Mouse (Mus musculus) limb, embryonic 11.5 days (tissue): ENCODE results near the gene Dnajc14. TPM values are rescaled to one million over a fixed set of nuclear protein-coding genes. Genes with fewer than 3 reads are reported as not detected.
"Not testable (repeated sequence)": the region's sequence is repeated elsewhere in the genome, so short reads cannot be mapped to it uniquely, and the experiment has no call there.

Experiments used
- ATAC-seq: fragments of 200-750 bp; cut with Nextera tagmentation; 2 replicates; pipeline ENCODE4 v1.8.0; 2017; ENCODE audit warnings: low read depth; ENCODE audit not compliant: insufficient number of reproducible peaks, low FRiP score, low TSS enrichment
- DNase-seq: peaks from one replicate; pipeline ENCODE4 v3.0.0-alpha.2; 2015; ENCODE audit warnings: low spot score
- H3K27ac ChIP-seq: fragments of 300-500 bp; sonication (generic); replicated peaks from 2 replicates; pipeline ENCODE4 v1.5.1; 2014; ENCODE audit warnings: low read depth, mild to moderate bottlenecking, low read length
- H3K27me3 ChIP-seq: fragments of 300-500 bp; sonication (generic); 2 replicates; pipeline ENCODE4 v1.6.1; 2014; ENCODE audit warnings: mild to moderate bottlenecking, low read length, mixed read lengths; ENCODE audit not compliant: control insufficient read depth, insufficient read depth
- H3K36me3 ChIP-seq: fragments of 300-500 bp; sonication (generic); 2 replicates; pipeline ENCODE4 v1.6.1; 2014; ENCODE audit warnings: mild to moderate bottlenecking, low read length, moderate library complexity, mixed read lengths; ENCODE audit not compliant: control insufficient read depth, insufficient read depth
- H3K4me1 ChIP-seq: fragments of 300-500 bp; sonication (generic); 2 replicates; pipeline ENCODE4 v1.6.1; 2014; ENCODE audit warnings: low read length, mixed read lengths; ENCODE audit not compliant: control insufficient read depth, insufficient read depth
- H3K4me2 ChIP-seq: fragments of 300-500 bp; sonication (generic); 2 replicates; pipeline ENCODE4 v1.6.1; 2014; ENCODE audit warnings: low read depth, mild to moderate bottlenecking, moderate library complexity; ENCODE audit not compliant: severe bottlenecking
- H3K4me3 ChIP-seq: fragments of 300-500 bp; sonication (generic); 2 replicates; pipeline ENCODE4 v1.5.1; 2014; ENCODE audit warnings: low read depth, low read length
- H3K9ac ChIP-seq: fragments of 300-500 bp; sonication (generic); 2 replicates; pipeline ENCODE4 v1.6.1; 2014; ENCODE audit warnings: mild to moderate bottlenecking, low read length
- H3K9me3 ChIP-seq: fragments of 300-500 bp; sonication (generic); 2 replicates; pipeline ENCODE4 v1.6.1; 2016; ENCODE audit warnings: low read length; ENCODE audit not compliant: control insufficient read depth
- WGBS: fragments of 180-500 bp; shearing (Covaris S2); extraction: QIAGEN DNeasy Blood & Tissue Kit; methylation state at CpG from one replicate; pipeline ENCODE4 v1.1.7; 2014; 5-methylcytosine and 5-hydroxymethylcytosine counted together
- polyA plus RNA-seq: library from polyadenylated mRNA; unstranded; fragments of >200 nt; fragmentation: Nextera tagmentation; extraction: Ambion mirVana; gene quantifications from 2 replicates; pipeline ENCODE4 v1.2.1, GENCODE M21; 2014

Dnajc14 gene
- polyA plus RNA-seq, 1 experiment from 2014 or later: 33.3 TPM

DNA sequence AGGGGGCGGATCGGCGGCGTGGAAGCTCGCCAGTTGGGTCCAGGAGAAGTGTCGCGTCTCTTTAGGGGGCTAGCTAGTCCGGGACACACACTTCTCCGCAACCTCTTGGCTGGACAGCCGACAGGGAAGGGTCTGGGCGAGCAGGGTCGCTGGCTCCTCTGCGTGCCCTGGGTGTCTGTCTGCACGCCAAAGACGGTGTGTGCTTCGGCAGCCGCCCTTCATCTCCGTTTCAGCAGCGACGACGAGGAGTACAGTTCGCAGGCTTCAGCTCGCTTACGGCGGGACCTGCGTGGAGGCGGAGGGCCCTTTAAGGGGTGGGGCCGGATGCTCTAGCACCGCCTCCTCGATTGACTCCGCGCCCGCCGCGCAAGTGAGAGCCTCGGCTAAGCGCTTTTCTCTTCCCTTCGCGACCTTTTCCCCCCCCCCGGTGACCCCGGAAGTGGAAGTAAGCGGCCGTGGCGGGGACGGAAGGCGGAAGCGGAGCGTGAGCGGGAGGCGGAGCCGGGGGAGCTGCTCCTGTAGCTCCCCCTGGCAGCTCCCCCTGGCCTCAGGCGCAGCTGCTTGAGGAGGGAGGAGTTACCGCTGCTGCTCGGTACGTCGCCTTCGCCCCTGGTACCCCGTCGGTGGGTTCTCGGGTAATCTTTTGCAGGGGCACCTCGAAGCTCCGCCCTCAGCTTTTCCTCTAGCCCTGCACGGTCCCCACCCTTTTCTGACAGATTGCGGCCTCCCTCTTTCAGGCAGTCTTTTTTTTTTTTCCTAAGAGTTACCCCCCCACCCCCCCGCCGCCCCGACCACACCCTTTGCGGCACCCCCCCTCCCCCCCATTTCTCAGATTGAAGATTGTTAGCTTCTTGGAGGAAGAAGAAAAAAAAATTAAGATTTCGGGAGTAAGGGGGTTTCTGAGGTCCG is 1.5 kb downstream of the Dnajc14 start:
- Histone ChIP-seq H3K4me1 (peaks cover 20% of the 10 kb centered on the region), H3K27ac (peak overlapping the region; percentile 96), H3K36me3 (peaks cover 3% of the 10 kb centered on the region; the same call in 1 of the 2 replicates), H3K4me3 (peak overlapping the region; percentile 81), H3K27me3 (no peaks in the 10 kb centered on the region), H3K4me2 (peak overlapping the region; percentile 69), H3K9ac (peak overlapping the region; percentile 86), H3K9me3 (no peaks in the 10 kb centered on the region)
- DNase-seq: peak; percentile 98
- WGBS: under 1% methylated on average over 69 of the region's 70 CpGs
- ATAC-seq: peak; percentile 92

DNA sequence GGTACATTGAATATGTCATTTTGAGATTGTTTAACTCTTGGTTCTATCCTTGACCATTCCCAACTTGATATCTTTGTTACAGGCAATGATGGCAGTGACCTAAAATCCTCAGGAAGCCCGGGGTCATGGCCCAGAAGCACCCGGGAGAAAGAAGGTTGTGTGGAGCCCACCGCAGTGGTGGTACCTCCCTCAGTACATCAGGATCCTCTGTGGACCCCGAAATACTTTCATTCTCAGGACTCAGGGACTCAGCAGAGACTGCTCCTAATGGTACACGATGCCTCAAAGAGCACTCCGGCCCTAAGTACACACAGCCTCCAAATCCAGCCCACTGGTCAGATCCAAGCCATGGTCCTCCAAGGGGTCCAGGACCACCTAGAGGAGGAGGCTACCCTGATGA is 2.2 kb downstream of the Dnajc14 start:
- Histone ChIP-seq H3K4me3 (peak overlapping the region; percentile 81), H3K4me2 (peak overlapping the region; percentile 69), H3K9ac (peak overlapping the region; percentile 86), H3K9me3 (no peaks in the 10 kb centered on the region), H3K27me3 (no peaks in the 10 kb centered on the region), H3K27ac (no peak overlapping the region), H3K36me3 (0 out of 2 replicates have a peak, but pooled peaks cover 2% of the 10 kb centered on the region), H3K4me1 (peaks cover 20% of the 10 kb centered on the region)
- no peak for DNase-seq
- no peak for ATAC-seq
- WGBS: 68% methylated on average over 6 of the region's 6 CpGs

DNA sequence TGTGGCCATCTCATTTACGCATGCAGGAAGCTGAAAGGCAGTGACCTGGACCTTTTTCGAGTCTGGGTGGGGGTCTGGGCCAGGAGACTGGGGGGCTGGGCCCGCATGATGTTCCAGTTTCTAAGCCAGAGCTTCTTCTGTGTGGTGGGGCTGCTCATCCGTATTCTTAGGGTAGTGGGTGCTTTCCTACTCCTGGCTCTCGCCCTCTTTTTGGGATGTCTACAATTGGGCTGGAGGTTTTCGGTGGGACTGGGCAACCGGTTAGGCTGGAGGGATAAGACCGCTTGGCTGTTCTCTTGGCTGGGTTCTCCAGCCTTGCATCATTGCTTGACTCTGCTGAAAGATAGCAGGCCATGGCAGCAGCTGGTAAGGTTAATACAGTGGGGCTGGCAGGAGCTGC is 3.2 kb downstream of the Dnajc14 start:
- Histone ChIP-seq H3K9me3 (no peaks in the 10 kb centered on the region), H3K4me1 (peaks cover 20% of the 10 kb centered on the region), H3K27ac (no peak overlapping the region), H3K36me3 (0 out of 2 replicates have a peak, but pooled peaks cover 2% of the 10 kb centered on the region), H3K4me3 (peak overlapping the region; percentile 81; the same call in 1 of the 2 replicates), H3K27me3 (no peaks in the 10 kb centered on the region), H3K4me2 (peak overlapping the region; percentile 24; the same call in 1 of the 2 replicates), H3K9ac (no peak overlapping the region)
- no peak for ATAC-seq
- DNase-seq: no peak
- WGBS: 91% methylated on average over 8 of the region's 8 CpGs

DNA sequence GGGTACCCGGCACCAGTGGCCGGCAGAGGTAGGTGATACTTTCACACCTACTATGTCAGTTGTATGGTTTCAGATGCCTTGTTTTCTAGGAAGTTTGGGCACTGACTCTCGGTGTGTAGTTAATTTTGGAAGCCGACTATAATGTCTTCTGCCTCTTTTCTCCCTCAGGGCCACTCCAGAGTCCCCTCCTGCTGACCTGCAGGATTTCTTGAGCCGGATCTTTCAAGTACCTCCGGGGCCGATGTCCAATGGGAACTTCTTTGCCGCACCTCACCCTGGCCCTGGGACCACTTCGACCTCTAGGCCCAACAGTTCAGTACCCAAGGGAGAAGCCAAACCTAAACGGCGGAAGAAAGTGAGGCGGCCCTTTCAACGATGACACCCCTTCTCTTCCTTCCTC is 13.2 kb downstream of the Dnajc14 start, which contains the start of gene Sarnp:
Sarnp (plus strand) TSS at position 301 of the 400 bp plus-strand sequence.
- H3K27me3 ChIP-seq: no peaks in the 10 kb centered on the region
- H3K4me3 ChIP-seq: no peak within 1 kb of the TSS
- no peak within 1 kb of the TSS for H3K4me2 ChIP-seq
- no peak within 1 kb of the TSS for H3K27ac ChIP-seq
- DNase-seq (no peak), ATAC-seq (no peak)
- no peak within 1 kb of the TSS for H3K9ac ChIP-seq
- H3K9me3 ChIP-seq: no peaks in the 10 kb centered on the region
- peaks cover 17% of the 10 kb centered on the region; the same call in 1 of the 2 replicates for H3K36me3 ChIP-seq
- no peaks in the 10 kb centered on the region for H3K4me1 ChIP-seq
- WGBS: 90% methylated on average over 13 of the region's 13 CpGs

DNA sequence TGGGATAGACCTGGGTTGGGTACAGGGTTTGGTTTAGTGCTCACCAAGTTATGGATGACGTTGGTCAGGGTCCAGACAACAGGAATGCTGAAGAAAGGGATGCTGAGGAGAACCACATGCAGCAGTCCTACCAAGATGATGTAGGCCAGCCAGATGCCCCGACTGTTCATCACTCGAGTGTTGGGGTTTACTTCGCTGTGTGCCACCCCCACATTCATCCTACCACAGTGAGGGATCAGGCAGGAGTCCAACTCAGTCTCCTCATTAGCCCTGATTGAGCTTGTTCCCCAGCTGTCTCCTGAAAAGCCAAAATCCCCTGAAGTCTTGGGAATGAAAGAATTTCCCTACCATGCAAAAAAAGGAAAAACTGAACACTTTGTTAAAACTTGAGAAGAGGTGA is 16.4 kb downstream of the Dnajc14 start:
- Histone ChIP-seq H3K4me3 (no peak overlapping the region), H3K36me3 (peaks cover 12% of the 10 kb centered on the region; the same call in 1 of the 2 replicates), H3K9me3 (no peaks in the 10 kb centered on the region), H3K9ac (no peak overlapping the region), H3K4me1 (0 out of 2 replicates have a peak, but pooled peaks cover 3% of the 10 kb centered on the region), H3K27me3 (no peaks in the 10 kb centered on the region), H3K4me2 (no peak overlapping the region; the same call in 1 of the 2 replicates), H3K27ac (no peak overlapping the region)
- ATAC-seq (no peak), DNase-seq (no peak)
- WGBS: 92% methylated on average over 4 of the region's 4 CpGs

DNA sequence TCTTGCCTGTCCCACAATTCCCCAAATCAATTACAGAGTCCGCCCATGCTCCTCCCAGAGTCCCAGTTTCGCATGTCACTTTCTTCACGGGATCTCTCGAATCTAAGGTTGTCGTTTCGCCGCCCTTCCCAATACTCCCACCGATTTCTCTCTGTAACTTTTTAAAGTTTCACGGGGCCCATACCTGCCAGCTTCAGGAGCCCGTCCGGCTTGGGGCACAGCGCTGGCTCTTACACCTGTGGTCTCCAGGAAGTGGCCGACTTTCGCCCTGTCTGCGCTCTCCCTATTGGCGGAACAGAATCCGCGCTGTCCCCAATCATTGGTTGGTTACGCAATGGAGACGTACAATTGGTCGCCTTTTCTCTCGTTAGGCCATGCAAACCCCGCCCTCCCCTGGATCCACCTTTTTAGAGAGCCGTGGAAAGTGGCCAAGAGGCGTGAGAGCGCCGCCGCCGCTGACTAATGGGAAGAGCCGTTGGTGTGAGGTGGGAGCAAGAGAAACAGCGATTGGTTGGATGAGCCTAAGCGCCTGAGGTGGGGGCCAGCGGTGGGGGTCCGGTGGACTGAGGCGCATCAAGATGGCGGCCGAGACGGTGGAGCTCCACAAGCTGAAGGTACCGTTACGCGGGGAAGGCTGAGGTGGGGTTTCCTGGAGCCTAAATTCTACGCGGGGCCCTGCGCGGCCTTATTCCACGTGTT is 17.6 kb downstream of the Dnajc14 start, which contains the start of gene Ormdl2:
Ormdl2 (minus strand) TSS at position 288 of the 699 bp plus-strand sequence.
- ATAC-seq: peak; percentile 100
- WGBS: under 1% methylated on average over 46 of the region's 46 CpGs
- Histone ChIP-seq H3K9me3 (no peaks in the 10 kb centered on the region), H3K4me1 (0 out of 2 replicates have a peak, but pooled peaks cover 3% of the 10 kb centered on the region), H3K9ac (peak within 1 kb of the TSS; percentile 78), H3K27me3 (no peaks in the 10 kb centered on the region), H3K36me3 (peaks cover 10% of the 10 kb centered on the region; the same call in 1 of the 2 replicates), H3K4me3 (peak within 1 kb of the TSS; percentile 91), H3K4me2 (peak within 1 kb of the TSS; percentile 75), H3K27ac (no peak within 1 kb of the TSS; the same call in 1 of the 2 replicates)
- peak; percentile 99 for DNase-seq

DNA sequence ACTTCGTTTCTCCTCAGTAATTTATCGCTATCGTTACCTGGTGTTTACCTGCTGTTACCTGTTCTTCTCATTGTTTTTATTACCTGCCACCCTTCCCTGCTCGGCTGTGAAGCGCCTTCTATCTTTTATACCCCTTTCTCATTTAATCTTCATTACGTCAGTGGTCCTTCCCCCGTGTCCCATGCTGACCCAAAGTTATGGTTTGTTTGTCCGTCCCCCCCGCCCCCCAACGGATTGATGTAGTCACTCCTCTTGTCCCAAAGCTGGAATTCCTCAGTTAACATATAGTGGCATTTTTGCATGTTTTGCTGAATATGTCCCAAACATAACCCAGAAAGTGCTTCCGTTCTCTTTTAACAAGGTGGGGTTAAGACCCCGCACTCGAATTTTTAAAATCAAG is 18.3 kb downstream of the Dnajc14 start:
- peaks cover 9% of the 10 kb centered on the region; the same call in 1 of the 2 replicates for H3K36me3 ChIP-seq
- H3K27ac ChIP-seq: no peak overlapping the region; the same call in 1 of the 2 replicates
- H3K9ac ChIP-seq: peak overlapping the region; percentile 78
- DNase-seq (no peak), ATAC-seq (peak; percentile 9; the same call in 1 of the 2 replicates)
- no peaks in the 10 kb centered on the region for H3K27me3 ChIP-seq
- 0 out of 2 replicates have a peak, but pooled peaks cover 3% of the 10 kb centered on the region for H3K4me1 ChIP-seq
- H3K4me3 ChIP-seq: peak overlapping the region; percentile 91
- H3K9me3 ChIP-seq: no peaks in the 10 kb centered on the region
- 4% methylated on average over 13 of the region's 13 CpGs for WGBS
- H3K4me2 ChIP-seq: peak overlapping the region; percentile 75

DNA sequence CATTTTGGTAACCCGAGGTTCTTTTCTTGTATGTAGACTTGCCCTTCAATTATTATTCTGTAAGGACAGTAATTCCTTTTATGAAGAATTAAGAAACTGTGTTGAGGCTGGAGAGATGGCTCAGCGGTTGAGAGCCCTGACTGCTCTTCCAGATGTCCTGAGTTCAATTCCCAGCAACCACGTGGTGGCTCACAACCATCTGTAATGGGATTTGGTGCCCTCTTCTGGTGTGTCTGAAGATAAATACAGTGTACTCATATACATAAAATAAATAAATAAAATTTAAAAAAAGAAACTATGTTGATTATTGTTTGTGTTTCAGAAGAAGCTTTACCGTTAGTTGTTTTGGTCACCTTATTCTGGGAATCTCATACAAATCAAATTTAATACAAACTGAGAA is 19.2 kb downstream of the Dnajc14 start:
- not testable (repeated sequence) for H3K27ac ChIP-seq, H3K9ac ChIP-seq, H3K27me3 ChIP-seq, H3K9me3 ChIP-seq, DNase-seq, H3K4me1 ChIP-seq, ATAC-seq, H3K36me3 ChIP-seq
- peak overlapping the region; percentile 75; the same call in 1 of the 2 replicates for H3K4me2 ChIP-seq
- H3K4me3 ChIP-seq: peak overlapping the region; percentile 91
- 75% methylated on average over 4 of the region's 4 CpGs for WGBS
